Mouse (Mus musculus) heart, embryonic 10.5 days (tissue): Measurements from ENCODE around the gene Prkn. TPM values are rescaled to one million over a fixed set of nuclear protein-coding genes. Genes with fewer than 3 reads are reported as not detected.

Experiments used
- DNase-seq: peaks from one replicate; pipeline ENCODE4 v3.0.0-alpha.2; 2017; ENCODE audit warnings: low spot score
- H3K27ac ChIP-seq: fragments of 300-500 bp; sonication (generic); 2 replicates; pipeline ENCODE4 v1.5.1; 2016; ENCODE audit warnings: mild to moderate bottlenecking
- H3K27me3 ChIP-seq: fragments of 300-500 bp; sonication (generic); 2 replicates; pipeline ENCODE4 v1.6.1; 2016; ENCODE audit warnings: mild to moderate bottlenecking; ENCODE audit not compliant: poor library complexity, insufficient read depth, severe bottlenecking
- H3K36me3 ChIP-seq: fragments of 300-500 bp; sonication (generic); 2 replicates; pipeline ENCODE4 v1.6.1; 2016; ENCODE audit warnings: mild to moderate bottlenecking, moderate library complexity
- H3K4me1 ChIP-seq: fragments of 300-500 bp; sonication (generic); 2 replicates; pipeline ENCODE4 v1.6.1; 2016; ENCODE audit warnings: mild to moderate bottlenecking
- H3K4me3 ChIP-seq: fragments of 300-500 bp; sonication (generic); 2 replicates; pipeline ENCODE4 v1.5.1; 2016; ENCODE audit warnings: mild to moderate bottlenecking, moderate library complexity
- H3K9me3 ChIP-seq: fragments of 300-500 bp; sonication (generic); 2 replicates; pipeline ENCODE4 v1.6.1; 2016; ENCODE audit warnings: mild to moderate bottlenecking, moderate library complexity
- WGBS: fragments of 180-500 bp; shearing (Covaris S2); methylation state at CpG from one replicate; pipeline ENCODE4 v1.1.7; 2016; 5-methylcytosine and 5-hydroxymethylcytosine counted together
- polyA plus RNA-seq: library from polyadenylated mRNA; unstranded; fragments of >200 nt; fragmentation: Nextera tagmentation; extraction: Ambion mirVana; gene quantifications from 2 replicates; pipeline ENCODE4 v1.2.1, GENCODE M21; 2016

The Prkn gene
- polyA plus RNA-seq, 1 experiment from 2014 or later = 1.0 TPM

- WGBS = 64% methylated on average over 2 of the region's 2 CpGs
- Histone ChIP-seq H3K27ac (no peak overlapping the region), H3K9me3 (no peaks in the 10 kb centered on the region), H3K27me3 (no peaks in the 10 kb centered on the region), H3K4me3 (no peak overlapping the region), H3K4me1 (no peaks in the 10 kb centered on the region), H3K36me3 (no peaks in the 10 kb centered on the region)
- DNase-seq = peak; percentile 38
Observed at GRCm38 (mm10) chr17:12076816-12077215, 1236.6 kb downstream of the Prkn start.

GRCm38 (mm10) chr17:12080656-12081495 is 1240.7 kb downstream of the Prkn start:
- Histone ChIP-seq H3K27me3 (no peaks in the 10 kb centered on the region), H3K4me3 (no peak overlapping the region; the same call in 1 of the 2 replicates), H3K9me3 (no peaks in the 10 kb centered on the region), H3K4me1 (no peaks in the 10 kb centered on the region), H3K36me3 (no peaks in the 10 kb centered on the region), H3K27ac (no peak overlapping the region)
- peak; percentile 61 for DNase-seq
- 43% methylated on average over 20 of the region's 20 CpGs for WGBS

- Histone ChIP-seq H3K36me3 (no peaks in the 10 kb centered on the region), H3K4me1 (no peaks in the 10 kb centered on the region), H3K4me3 (no peak overlapping the region), H3K27me3 (no peaks in the 10 kb centered on the region), H3K9me3 (no peaks in the 10 kb centered on the region), H3K27ac (no peak overlapping the region)
- DNase-seq = peak; percentile 25
- 71% methylated on average over 5 of the region's 5 CpGs for WGBS
Observed at GRCm38 (mm10) chr17:12082201-12082600, 1242.0 kb downstream of the Prkn start.

GRCm38 (mm10) chr17:12090261-12090927 is 1250.2 kb downstream of the Prkn start:
- H3K9me3 ChIP-seq = no peaks in the 10 kb centered on the region
- no peak overlapping the region for H3K4me3 ChIP-seq
- H3K4me1 ChIP-seq = no peaks in the 10 kb centered on the region
- no peaks in the 10 kb centered on the region for H3K27me3 ChIP-seq
- no peaks in the 10 kb centered on the region for H3K36me3 ChIP-seq
- DNase-seq = peak; percentile 70
- WGBS = 57% methylated on average over 5 of the region's 5 CpGs
- no peak overlapping the region for H3K27ac ChIP-seq

GRCm38 (mm10) chr17:12092901-12093564 is 1252.8 kb downstream of the Prkn start:
- WGBS = 75% methylated on average over 6 of the region's 6 CpGs
- H3K36me3 ChIP-seq = no peaks in the 10 kb centered on the region

GRCm38 (mm10) chr17:12094016-12094415 is 1253.8 kb downstream of the Prkn start:
- Histone ChIP-seq H3K4me3 (no peak overlapping the region), H3K9me3 (no peaks in the 10 kb centered on the region), H3K27me3 (no peaks in the 10 kb centered on the region), H3K27ac (no peak overlapping the region), H3K4me1 (no peaks in the 10 kb centered on the region), H3K36me3 (no peaks in the 10 kb centered on the region)
- DNase-seq = no peak
- 97% methylated on average over 1 of the region's 1 CpGs for WGBS

More at GRCm38 (mm10) chr17:12092901-12093564, 1252.8 kb downstream of the Prkn start:
- Histone ChIP-seq H3K4me1 (no peaks in the 10 kb centered on the region), H3K4me3 (no peak overlapping the region), H3K27ac (no peak overlapping the region), H3K27me3 (no peaks in the 10 kb centered on the region), H3K9me3 (no peaks in the 10 kb centered on the region)
- peak; percentile 66 for DNase-seq

GRCm38 (mm10) chr17:12094827-12095590 is 1254.8 kb downstream of the Prkn start:
- H3K36me3 ChIP-seq = no peaks in the 10 kb centered on the region
- 87% methylated on average over 9 of the region's 9 CpGs for WGBS
- no peaks in the 10 kb centered on the region for H3K9me3 ChIP-seq
- H3K27me3 ChIP-seq = no peaks in the 10 kb centered on the region
- no peaks in the 10 kb centered on the region for H3K4me1 ChIP-seq
- peak; percentile 54 for DNase-seq
- H3K4me3 ChIP-seq = no peak overlapping the region
- H3K27ac ChIP-seq = no peak overlapping the region

GRCm38 (mm10) chr17:12099415-12099814 is 1259.2 kb downstream of the Prkn start:
- Histone ChIP-seq H3K27me3 (no peaks in the 10 kb centered on the region), H3K9me3 (no peaks in the 10 kb centered on the region), H3K4me1 (no peaks in the 10 kb centered on the region), H3K27ac (no peak overlapping the region), H3K4me3 (no peak overlapping the region), H3K36me3 (no peaks in the 10 kb centered on the region)
- DNase-seq = no peak

- Histone ChIP-seq H3K9me3 (no peaks in the 10 kb centered on the region), H3K27me3 (no peaks in the 10 kb centered on the region), H3K4me1 (no peaks in the 10 kb centered on the region), H3K36me3 (no peaks in the 10 kb centered on the region), H3K4me3 (no peak overlapping the region), H3K27ac (no peak overlapping the region)
- no peak for DNase-seq
- 91% methylated on average over 10 of the region's 10 CpGs for WGBS
Observed at GRCm38 (mm10) chr17:12102326-12102725, 1262.1 kb downstream of the Prkn start.

- Histone ChIP-seq H3K4me3 (no peak overlapping the region), H3K27ac (no peak overlapping the region), H3K36me3 (no peaks in the 10 kb centered on the region), H3K27me3 (no peaks in the 10 kb centered on the region), H3K4me1 (no peaks in the 10 kb centered on the region), H3K9me3 (no peaks in the 10 kb centered on the region)
- DNase-seq = no peak
- WGBS = 80% methylated on average over 6 of the region's 6 CpGs
Observed at GRCm38 (mm10) chr17:12103781-12104180, 1263.6 kb downstream of the Prkn start.

- H3K9me3 ChIP-seq = no peaks in the 10 kb centered on the region
- H3K4me3 ChIP-seq = no peak overlapping the region
- 69% methylated on average over 7 of the region's 7 CpGs for WGBS
- no peaks in the 10 kb centered on the region for H3K4me1 ChIP-seq
- no peak for DNase-seq
- H3K27me3 ChIP-seq = no peaks in the 10 kb centered on the region
- H3K27ac ChIP-seq = no peak overlapping the region
- H3K36me3 ChIP-seq = no peaks in the 10 kb centered on the region
Observed at GRCm38 (mm10) chr17:12104245-12104644, 1264.1 kb downstream of the Prkn start.

GRCm38 (mm10) chr17:12104690-12105089 is 1264.5 kb downstream of the Prkn start:
- no peak for DNase-seq
- no peaks in the 10 kb centered on the region for H3K9me3 ChIP-seq
- no peaks in the 10 kb centered on the region for H3K4me1 ChIP-seq
- H3K27ac ChIP-seq = no peak overlapping the region
- no peaks in the 10 kb centered on the region for H3K36me3 ChIP-seq
- 78% methylated on average over 6 of the region's 6 CpGs for WGBS
- H3K4me3 ChIP-seq = no peak overlapping the region
- H3K27me3 ChIP-seq = no peaks in the 10 kb centered on the region
